Mouse (Mus musculus): ENCODE measurements around the gene Man2a2.

Gene Man2a2

DNA sequence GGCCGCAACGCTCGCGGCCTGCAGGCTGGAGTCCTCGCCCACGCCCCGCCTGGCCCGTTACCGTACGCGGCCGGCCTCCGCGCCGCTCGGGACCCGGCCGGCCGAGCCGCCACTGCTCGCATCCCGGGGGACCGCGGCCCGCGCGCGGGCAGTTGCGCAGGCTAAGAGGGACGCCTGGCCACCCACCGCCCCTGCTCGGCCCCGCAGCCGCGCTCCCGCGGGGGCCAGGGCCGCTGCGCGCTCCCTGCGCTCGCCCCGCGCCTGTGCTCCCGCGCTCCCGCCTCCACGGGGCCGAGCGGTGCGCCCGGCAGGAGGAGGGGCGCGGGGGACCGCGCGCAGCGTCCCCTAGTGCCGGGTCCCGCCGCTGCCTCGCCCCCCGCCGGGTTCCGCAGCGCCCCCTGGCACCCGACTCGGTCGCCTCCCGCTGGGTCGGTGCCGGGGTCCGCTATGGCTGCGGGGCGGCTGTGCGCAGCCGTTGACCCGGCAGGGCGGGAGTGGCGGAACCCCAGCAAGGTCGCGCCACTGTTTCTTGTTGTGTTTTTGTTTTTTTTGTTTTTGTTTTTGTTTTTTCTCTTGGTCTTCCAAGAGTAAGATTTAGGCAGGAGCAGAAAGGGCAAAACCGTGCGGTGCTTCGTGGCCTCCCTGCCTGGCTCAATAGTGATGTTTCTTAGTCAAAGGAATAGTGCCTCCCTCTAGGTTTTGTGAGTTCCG lies at the start of gene Man2a2:
Man2a2 (minus strand) TSS at position 335 of the 711 bp plus-strand sequence.
- in situ Hi-C loops (cut with MseI, MboI) = no loop called here

DNA sequence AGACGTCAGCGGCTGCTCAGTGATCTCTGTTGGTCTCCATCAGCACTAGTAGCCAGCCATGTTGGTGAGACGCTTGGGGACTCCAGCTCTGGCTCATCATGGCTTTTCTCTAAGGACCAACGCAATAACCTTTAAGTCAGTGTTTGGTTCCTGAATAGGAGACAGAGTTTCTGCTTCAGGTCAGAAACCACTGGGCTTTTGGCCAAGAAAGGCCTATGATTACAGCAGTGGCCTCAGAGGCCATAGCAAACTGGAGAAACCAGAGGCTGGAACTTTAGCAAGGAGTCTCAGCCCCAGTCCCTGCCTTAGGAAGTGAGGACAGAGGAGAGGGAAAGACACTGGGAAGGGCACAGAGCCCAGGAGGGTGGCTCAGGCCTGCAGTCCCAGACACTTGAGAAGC lies 49.4 kb upstream of the Man2a2 start:
- in situ Hi-C loops (cut with MseI, MboI) = no loop called here

- in situ Hi-C loops (cut with MseI, MboI) = no loop called here
Measured at GRCm38 (mm10) chr7:80419278-80419677, 48.1 kb upstream of the Man2a2 start.

DNA sequence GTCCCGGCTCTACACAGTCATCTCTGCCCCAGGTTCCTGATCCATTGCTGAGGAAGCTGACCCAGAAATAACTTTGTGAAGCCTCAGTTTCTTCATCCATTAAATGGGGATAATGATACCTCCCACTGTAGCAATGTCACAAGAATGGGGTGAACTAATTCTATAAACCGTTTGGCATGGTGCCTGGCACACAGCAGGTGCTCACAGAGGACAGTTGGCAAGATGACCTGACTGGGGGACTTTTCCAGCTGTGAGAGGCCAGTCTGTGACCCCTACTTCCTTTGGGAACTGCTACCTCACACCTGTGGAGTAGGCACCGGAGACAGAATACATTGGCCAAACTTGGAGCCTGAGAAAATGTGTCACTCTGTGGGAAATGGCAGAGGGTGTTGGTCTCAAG lies 46.9 kb upstream of the Man2a2 start:
- in situ Hi-C loops (cut with MseI, MboI) = no loop called here

DNA sequence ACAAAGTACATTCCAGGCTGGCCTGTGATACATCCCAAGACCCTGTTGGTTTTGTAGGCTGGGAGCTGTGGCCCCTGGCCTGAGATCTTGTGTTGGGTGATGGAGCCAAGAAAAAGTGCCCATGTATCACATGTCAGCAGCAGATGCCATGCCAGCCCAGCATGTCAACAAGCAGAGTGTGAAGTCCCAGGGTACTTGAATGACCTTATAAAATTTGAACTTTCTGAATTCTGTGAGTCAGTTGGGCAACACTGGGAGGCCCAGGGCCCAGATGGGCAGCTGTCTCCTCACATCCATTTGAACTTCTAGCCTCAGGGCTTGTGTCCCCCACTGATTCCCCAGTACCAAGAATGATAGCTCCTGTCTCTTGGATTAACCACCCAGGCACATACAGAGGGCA lies 46.4 kb upstream of the Man2a2 start:
- in situ Hi-C loops (cut with MseI, MboI) = no loop called here

DNA sequence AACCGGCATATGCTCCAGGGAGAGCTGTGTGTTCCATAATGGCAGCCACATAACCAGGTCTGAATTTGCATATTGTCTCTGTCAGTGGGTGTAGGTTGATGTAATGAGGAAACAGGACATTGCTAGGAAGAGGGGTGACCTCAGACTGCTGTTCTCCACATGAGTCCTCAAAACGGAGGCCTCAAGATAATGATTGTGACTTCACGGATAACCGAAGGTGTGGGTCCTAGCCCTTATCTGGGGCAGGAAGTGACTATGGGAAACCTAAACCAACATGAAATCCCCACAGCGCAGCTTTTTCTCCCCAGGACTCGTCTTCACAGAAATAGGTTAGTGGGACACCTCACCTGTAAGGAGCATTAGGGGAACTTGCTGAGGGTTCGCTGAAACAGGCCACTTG lies 45.8 kb upstream of the Man2a2 start:
- in situ Hi-C loops (cut with MseI, MboI) = no loop called here

DNA sequence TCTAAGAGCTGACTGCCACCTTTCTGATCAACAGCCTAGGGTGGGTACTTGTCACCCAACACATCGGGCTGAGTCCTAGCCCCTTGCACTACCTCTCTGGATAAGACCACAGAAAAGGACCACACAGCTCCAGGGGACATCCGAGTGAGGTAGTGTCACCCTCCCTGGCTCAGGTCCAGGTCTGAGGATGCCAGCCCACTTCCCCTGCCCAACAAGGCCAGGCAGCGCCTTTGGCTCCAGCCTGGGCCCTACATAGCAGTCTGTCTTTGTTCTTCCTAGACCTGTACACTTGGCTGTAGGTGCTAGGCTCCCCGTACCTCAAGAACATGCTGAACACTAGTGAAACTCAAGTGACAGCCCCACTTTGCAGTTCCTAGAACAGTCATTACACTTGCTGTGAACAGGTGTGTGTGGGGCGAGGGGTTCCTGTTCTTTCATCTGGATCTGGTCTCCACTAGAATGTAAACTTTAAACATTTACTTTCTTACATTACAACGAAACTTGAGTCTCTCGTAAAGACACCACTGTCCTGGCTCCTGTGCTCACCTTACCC lies 43.2 kb upstream of the Man2a2 start:
- in situ Hi-C loops (cut with MseI, MboI) = no loop called here

DNA sequence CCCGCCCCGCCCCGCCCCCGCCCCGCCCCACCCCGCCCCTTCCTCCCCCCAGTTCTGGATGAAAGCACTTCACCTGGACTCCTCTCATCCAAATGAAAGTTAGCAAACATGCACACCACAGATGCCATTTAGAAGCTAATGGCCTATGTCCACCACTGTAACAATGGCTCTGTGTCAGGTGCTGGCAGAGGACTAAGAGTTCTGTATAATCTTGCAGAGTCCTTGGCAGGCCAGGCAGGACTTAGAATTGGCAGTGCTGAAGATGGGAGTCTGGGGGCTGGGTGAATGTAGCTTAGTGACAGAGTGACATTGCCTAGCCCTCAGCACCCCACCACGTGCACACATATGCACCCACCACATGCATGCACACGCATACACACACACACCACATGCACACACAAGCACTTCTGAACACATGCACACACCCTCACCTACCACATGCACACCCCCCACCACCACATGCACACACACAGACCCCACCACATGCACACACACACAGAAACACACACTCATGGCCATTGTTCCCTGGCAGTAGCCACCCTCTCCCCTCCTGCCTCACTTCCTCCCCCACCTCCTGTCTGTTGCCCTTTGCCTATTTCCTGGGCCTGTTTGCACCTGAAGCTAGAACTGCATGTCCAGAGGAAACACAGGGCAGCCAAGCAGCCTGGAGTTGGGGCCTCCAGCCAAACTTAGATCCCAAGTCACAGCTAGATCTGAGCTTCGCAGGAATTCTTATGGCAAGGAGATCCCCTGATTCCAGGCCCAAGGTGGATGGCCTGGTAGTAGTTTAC lies 42.5 kb upstream of the Man2a2 start:
- in situ Hi-C loops (cut with MseI, MboI) = no loop called here

DNA sequence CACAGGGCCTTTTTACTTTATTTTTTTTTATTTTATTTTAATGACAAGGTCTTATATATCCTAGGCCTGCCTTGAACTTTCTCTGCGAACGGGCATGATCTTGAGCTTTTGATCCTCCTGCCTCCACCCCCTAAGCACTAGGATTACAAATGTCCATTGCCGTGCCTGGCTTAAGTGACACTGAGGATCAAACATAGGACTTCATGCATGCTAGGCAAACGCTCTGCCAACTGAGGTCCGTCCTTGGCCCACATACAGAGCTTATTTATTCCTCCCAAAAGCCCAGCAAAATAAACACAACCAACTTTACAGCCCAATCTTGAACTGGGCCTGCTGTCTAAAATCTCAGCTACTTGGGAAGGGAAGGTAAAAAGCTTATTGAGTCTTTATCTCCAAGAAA lies 41.6 kb upstream of the Man2a2 start:
- in situ Hi-C loops (cut with MseI, MboI) = no loop called here

- in situ Hi-C loops (cut with MseI, MboI) = no loop called here
Measured at GRCm38 (mm10) chr7:80412279-80412678, 41.1 kb upstream of the Man2a2 start.

DNA sequence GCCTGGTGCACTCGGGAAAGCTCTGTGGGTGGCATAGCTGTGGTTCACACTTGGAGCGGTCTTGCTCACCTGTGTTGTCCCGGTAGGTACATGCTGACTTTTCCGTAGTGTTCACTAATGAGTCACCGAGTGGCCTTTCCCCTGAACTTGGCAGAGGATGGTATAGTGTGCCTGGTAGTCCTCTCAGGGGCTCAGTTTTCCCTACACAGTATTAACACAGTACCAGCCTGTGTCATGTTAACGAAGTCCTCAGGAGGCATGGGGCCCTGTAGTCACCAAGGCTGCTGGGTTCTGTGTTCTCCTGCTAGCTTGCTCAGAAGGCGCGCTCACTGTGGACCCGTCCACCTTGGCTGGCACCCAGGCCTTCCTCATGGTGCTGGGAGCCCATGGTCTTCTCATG lies 39.2 kb upstream of the Man2a2 start:
- in situ Hi-C loops (cut with MseI, MboI) = no loop called here

DNA sequence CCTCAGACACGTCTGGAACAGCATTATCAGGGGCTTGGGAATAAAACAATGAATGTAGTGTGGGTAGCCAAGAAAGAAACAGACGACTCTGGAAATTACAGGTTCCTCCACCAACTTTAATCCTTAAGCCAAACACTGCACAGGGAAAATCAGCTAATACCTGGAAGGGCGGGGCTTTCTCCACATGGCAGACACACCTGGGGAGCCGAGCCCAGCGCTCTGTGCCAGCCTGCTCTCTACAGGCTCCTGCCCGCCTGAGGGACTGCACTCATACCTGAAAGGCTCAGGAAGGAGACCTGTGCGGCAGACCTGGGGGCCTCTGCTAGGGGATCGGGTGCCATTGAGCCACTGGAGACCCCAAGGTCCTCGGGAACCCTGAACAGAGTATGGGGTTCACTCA lies 36.5 kb upstream of the Man2a2 start:
- in situ Hi-C loops (cut with MseI, MboI) = no loop called here

DNA sequence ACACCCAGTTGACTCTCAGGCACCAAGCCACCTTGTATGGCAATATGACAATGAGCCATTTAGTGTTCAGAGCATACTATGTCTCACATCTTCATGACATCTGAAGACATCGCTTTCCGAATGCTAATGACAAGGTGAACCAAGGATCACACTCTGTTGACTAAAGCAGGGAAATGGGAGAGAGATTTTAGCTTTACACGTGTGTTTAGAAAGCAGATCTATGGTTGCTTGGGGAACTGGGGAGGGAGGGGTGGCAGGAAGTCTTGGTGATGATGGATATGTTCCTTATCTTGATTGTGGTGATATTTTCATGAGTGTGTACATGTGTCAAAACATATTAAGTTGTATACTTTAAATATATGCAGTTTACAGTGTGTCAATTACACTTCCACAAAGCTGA lies 35.0 kb upstream of the Man2a2 start:
- in situ Hi-C loops (cut with MseI, MboI) = no loop called here

DNA sequence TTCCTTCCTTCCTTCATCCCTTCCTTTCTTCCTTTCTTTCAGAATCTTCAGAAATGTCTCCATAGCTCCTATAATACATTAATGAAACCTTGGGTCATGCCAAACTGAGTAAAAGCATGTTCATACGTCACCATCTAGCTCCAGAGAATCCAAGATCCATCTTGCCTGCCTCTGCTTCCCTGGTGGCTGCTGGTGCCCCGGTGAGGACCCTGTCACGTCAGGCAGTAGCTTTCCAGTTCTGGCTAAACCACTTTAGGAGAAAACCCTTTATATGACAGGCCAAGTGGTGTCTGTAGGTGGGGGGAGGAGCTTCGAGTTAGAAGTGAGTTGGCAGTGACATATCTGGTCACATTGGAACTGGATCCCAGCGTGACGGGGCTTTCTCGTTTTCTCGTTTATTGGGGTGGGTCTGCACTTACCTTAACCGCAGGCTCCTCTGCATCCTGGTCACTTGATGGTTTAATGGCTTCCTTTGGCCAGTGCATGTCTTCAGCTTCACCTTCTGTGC lies 34.1 kb upstream of the Man2a2 start, which contains the start of gene Furin:
Furin (minus strand) TSS at position 249 of the 508 bp plus-strand sequence.
- in situ Hi-C loops (cut with MseI, MboI) = no loop called here

GRCm38 (mm10) chr7:80404101-80404894 lies 33.1 kb upstream of the Man2a2 start:
- in situ Hi-C loops (cut with MseI, MboI) = no loop called here

DNA sequence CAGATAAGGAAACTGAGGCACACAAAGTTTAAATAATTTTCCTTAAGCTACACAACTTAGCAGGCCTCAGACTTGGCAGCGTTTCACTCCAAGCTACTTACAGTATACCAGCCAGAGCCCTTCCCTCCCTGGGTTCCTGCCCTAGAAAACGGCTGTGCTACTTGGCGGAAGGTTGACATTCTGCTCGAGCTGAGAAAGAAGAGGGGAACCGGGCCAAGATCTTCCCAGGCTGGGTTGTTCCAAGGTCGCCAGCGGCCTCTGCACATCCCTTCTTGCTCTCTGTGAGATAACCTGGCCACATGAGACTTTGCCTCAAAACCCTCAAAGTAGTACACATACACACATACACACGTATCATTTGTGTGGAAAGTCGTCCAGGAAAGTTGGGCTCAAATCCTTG lies 32.4 kb upstream of the Man2a2 start:
- in situ Hi-C loops (cut with MseI, MboI) = no loop called here

DNA sequence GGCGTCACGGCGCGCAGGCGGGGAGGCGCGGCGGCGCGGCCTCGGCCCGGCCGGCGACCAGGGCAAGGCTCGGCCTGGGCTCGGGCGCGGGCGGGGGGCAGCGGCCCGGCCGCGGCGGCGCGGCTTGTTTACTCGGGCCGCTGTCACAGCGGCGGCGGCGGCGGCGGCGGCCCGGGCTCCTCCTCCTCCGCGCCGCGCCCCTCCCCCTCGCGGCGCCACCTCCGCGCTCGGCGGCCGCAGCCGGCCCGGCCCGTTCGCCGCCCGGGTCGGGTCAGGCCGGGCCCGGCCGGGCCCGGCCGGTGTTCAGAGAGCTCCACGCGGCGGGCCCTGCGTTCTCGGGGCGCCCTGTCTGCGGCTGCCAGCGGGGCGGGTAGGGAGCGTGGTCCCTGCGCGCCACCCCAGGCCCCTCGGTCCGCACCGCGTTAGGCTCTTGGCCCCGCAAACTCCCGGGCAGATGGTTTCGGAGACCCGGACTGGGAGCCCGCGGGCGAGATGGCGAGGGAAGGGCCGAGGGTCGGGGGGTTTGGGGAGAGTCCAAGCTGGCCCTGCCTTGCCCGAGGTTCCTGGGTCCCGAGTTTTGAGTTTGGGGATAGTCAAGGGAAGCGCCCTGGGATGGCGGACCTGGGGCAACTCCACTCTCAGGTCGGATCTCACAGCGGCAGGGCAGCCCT lies 31.6 kb upstream of the Man2a2 start:
- in situ Hi-C loops (cut with MseI, MboI) = no loop called here

- in situ Hi-C loops (cut with MseI, MboI) = no loop called here
Measured at GRCm38 (mm10) chr7:80401860-80402641, 30.9 kb upstream of the Man2a2 start.

DNA sequence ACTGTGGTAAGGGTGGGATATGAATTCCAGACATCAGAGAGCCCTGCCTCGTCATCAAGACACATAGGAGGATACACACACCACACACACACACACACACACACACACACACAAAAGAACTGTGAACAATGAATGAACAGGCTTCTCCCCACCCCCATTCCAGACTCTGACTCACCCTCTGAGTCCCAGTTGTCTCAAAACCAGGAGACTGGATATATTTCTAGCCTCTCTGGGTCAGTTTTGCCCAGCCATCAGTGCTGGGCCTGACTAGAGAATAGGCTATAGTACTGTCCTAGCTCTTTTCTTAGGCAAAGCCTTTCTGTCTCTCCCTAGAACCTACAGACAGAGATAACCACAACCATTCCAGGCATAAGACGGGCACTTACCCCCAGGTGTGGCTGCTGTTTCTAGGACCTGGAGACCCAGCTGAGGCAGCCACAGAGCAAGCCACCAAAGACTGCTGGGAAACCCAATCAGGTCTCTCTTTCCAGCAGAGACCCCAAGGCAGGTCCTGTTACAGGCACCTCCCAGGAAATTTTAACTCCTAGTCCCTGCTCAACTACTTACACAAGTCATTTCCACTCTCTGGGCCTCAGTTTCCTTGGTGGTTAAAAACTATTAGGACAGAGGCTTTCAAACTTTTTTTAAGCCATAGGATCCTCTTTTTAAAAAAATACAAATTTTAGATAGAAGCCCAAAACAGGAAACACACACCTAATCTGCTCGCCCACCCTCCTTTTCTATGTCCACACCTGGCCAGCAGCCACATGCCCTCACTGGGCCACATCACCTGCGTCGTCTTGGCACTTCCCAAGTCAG lies 30.1 kb upstream of the Man2a2 start:
- in situ Hi-C loops (cut with MseI, MboI) = no loop called here

DNA sequence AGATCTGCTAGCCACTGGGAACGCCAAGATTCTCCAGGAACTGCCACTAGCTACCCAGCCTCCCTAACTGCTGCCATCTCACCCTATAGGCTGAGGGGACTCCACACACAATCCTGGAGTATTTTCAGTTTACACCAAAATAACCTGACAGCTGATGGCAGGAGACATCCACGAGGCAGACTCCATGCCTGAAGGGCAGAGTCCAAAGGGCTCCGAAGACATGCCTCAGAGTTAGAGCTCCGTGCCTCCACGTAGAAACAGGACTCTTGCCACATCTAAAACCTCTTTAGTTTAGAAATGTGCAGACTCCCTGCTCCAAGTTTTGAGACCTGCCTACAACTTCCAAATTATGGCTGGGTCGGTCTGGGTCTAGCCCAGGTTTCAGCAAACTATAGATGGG lies 29.4 kb upstream of the Man2a2 start:
- in situ Hi-C loops (cut with MseI, MboI) = no loop called here
